Mouse (Mus musculus) embryonic stem cell, embryonic (primary cell): Measurements from ENCODE around the gene Dcst2.

Experiments
- CTCF ChIA-PET, 4 experiments: fragments of 300-600 bp in 2 of 4; fragments of 350-600 bp in 2 of 4; sonication (Branson Sonifier 250); formaldehyde crosslinking; loops; one replicate each; lab custom pipeline; 2022; ENCODE audit warnings: inconsistent platforms in 2 of 4; lab: Charles Lee
- POLR2A ChIA-PET, 4 experiments: fragments of 300-600 bp in 2 of 4; fragments of 350-600 bp in 2 of 4; sonication (Branson Sonifier 250); formaldehyde crosslinking; loops; one replicate each; lab custom pipeline; 2022; ENCODE audit warnings: antibody characterized with exemption in 4 of 4, inconsistent platforms in 1 of 4; lab: Charles Lee

Gene Dcst2

GRCm38 (mm10) chr3:89322514-89323165, 39.1 kb upstream of the Dcst2 start, which contains the start of gene Efna3:
Gene Efna3, minus strand, starts transcription at chr3:89322965.
- POLR2A ChIA-PET = interaction anchor here (0.5 to 3.9 kb wide), 48 partner anchors 8 to 782 kb away, joined by 3 to 48 read pairs (median 4); partner anchors contain the start of genes Efna4 (in 3 of the 4), Adam15 (in 2 of the 4), Cks1b (in 2 of the 4) and Shc1 (in 2 of the 4)
- CTCF ChIA-PET = interaction anchor here in 3 of 4 experiments (0.6 to 1.7 kb wide), 22 partner anchors 10 to 563 kb away, joined by 3 to 9 read pairs (median 3); partner anchors contain the start of genes Efna4 (in 2 of the 3) and Hcn3 (in 1 of the 3)

GRCm38 (mm10) chr3:89325882-89326281, 35.9 kb upstream of the Dcst2 start:
- POLR2A ChIA-PET = no interaction called here
- CTCF ChIA-PET = no interaction called here

- CTCF ChIA-PET = interaction anchor here in 3 of 4 experiments (0.6 to 3.2 kb wide), 14 partner anchors 10 to 650 kb away, joined by 3 to 21 read pairs (median 4); partner anchors contain the start of gene Il6ra (in 1 of the 3)
- POLR2A ChIA-PET = interaction anchor here in 3 of 4 experiments (0.6 to 3.2 kb wide), 22 partner anchors 7 to 965 kb away, joined by 3 to 57 read pairs (median 4); partner anchors contain the start of genes Adam15 (in 2 of the 3), Efna4 (in 2 of the 3), Flad1 (in 1 of the 3) and Gatad2b (in 1 of the 3)
Observed at GRCm38 (mm10) chr3:89327371-89327870, 34.4 kb upstream of the Dcst2 start.

- POLR2A ChIA-PET = interaction anchor here (0.5 to 3.2 kb wide), 41 partner anchors 8 to 153 kb away, joined by 3 to 57 read pairs (median 3); partner anchors contain the start of genes Adam15 (in 2 of the 4), Efna4 (in 2 of the 4), Cks1b (in 1 of the 4) and Pbxip1 (in 1 of the 4)
Observed at GRCm38 (mm10) chr3:89328623-89329022, 33.2 kb upstream of the Dcst2 start.

GRCm38 (mm10) chr3:89330346-89330745, 31.4 kb upstream of the Dcst2 start:
- ChIA-PET POLR2A (interaction anchor here in 3 of 4 experiments (0.5 to 2.2 kb wide), 5 partner anchors 9 to 191 kb away, joined by 4 to 11 read pairs (median 9); partner anchors contain the start of genes Adam15 (in 1 of the 3) and Efna3 (in 1 of the 3)), CTCF (interaction anchor here in 3 of 4 experiments (0.5 to 2.0 kb wide), 8 partner anchors 9 to 194 kb away, joined by 3 to 9 read pairs (median 6); partner anchors contain the start of gene Adam15 (in 1 of the 3))

More at GRCm38 (mm10) chr3:89328623-89329022, 33.2 kb upstream of the Dcst2 start:
- CTCF ChIA-PET = interaction anchor here (0.5 to 3.2 kb wide), 15 partner anchors 9 to 712 kb away, joined by 3 to 21 read pairs (median 4); partner anchors contain the start of gene Efna4 (in 1 of the 4)

GRCm38 (mm10) chr3:89330948-89331347, 30.8 kb upstream of the Dcst2 start:
- ChIA-PET CTCF (interaction anchor here in 3 of 4 experiments (0.5 to 2.0 kb wide), 8 partner anchors 8 to 194 kb away, joined by 3 to 9 read pairs (median 6); partner anchors contain the start of gene Adam15 (in 1 of the 3)), POLR2A (interaction anchor here in 3 of 4 experiments (0.6 to 1.7 kb wide), 11 partner anchors 8 to 180 kb away, joined by 3 to 9 read pairs (median 3); partner anchors contain the start of genes Efna3 (in 1 of the 3), Hcn3 (in 1 of the 3) and Pbxip1 (in 1 of the 3))

- ChIA-PET CTCF (interaction anchor here in 2 of 4 experiments (1.2 to 2.0 kb wide), 4 partner anchors 8 to 18 kb away, joined by 3 to 9 read pairs (median 5); partner anchors contain the start of gene Adam15 (in 1 of the 2)), POLR2A (interaction anchor here in 3 of 4 experiments (0.6 to 1.7 kb wide), 6 partner anchors 10 to 172 kb away, joined by 3 to 9 read pairs (median 5); partner anchors contain the start of genes Adam15 (in 1 of the 3), Efna3 (in 1 of the 3), Hcn3 (in 1 of the 3) and Pbxip1 (in 1 of the 3))
Observed at GRCm38 (mm10) chr3:89331561-89331960, 30.2 kb upstream of the Dcst2 start.

GRCm38 (mm10) chr3:89332013-89332412, 29.8 kb upstream of the Dcst2 start:
- CTCF ChIA-PET = interaction anchor here in 2 of 4 experiments (0.5 to 2.0 kb wide), 3 partner anchors 9 to 15 kb away, joined by 3 to 9 read pairs (median 3); no protein-coding TSS in a partner anchor
- POLR2A ChIA-PET = interaction anchor here in 2 of 4 experiments (0.6 to 1.3 kb wide), 3 partner anchors 10 to 355 kb away, joined by 3 to 6 read pairs (median 5); partner anchors contain the start of genes Adam15 (in 1 of the 2) and Efna3 (in 1 of the 2)

- CTCF ChIA-PET = interaction anchor here in 3 of 4 experiments (0.5 to 1.3 kb wide), 6 partner anchors 9 to 104 kb away, joined by 3 to 4 read pairs (median 3); no protein-coding TSS in a partner anchor
- POLR2A ChIA-PET = interaction anchor here (0.6 to 7.7 kb wide), 13 partner anchors 10 to 355 kb away, joined by 3 to 48 read pairs (median 3); partner anchors contain the start of genes Adam15 (in 3 of the 4), Efna3 (in 3 of the 4) and Pygo2 (in 1 of the 4)
Observed at GRCm38 (mm10) chr3:89332476-89332875, 29.3 kb upstream of the Dcst2 start.

GRCm38 (mm10) chr3:89333053-89333452, 28.7 kb upstream of the Dcst2 start:
- POLR2A ChIA-PET = interaction anchor here in 3 of 4 experiments (0.7 to 7.7 kb wide), 13 partner anchors 10 to 124 kb away, joined by 3 to 48 read pairs (median 3); partner anchors contain the start of genes Efna3 (in 3 of the 3), Adam15 (in 1 of the 3) and Pygo2 (in 1 of the 3)

GRCm38 (mm10) chr3:89336529-89336928, 25.2 kb upstream of the Dcst2 start:
- CTCF ChIA-PET = interaction anchor here (0.6 to 7.0 kb wide), 18 partner anchors 8 to 120 kb away, joined by 3 to 61 read pairs (median 4); partner anchors contain the start of gene Adam15 (in 1 of the 4)
- POLR2A ChIA-PET = interaction anchor here in 3 of 4 experiments (0.6 to 7.7 kb wide), 21 partner anchors 9 to 330 kb away, joined by 3 to 57 read pairs (median 5); partner anchors contain the start of genes Efna3 (in 2 of the 3), Adam15 (in 1 of the 3) and Flad1 (in 1 of the 3)

More at GRCm38 (mm10) chr3:89333053-89333452, 28.7 kb upstream of the Dcst2 start:
- CTCF ChIA-PET = interaction anchor here in 3 of 4 experiments (0.6 to 1.3 kb wide), 5 partner anchors 22 to 731 kb away, joined by 3 to 4 read pairs (median 3); no protein-coding TSS in a partner anchor

GRCm38 (mm10) chr3:89337062-89337720, 24.6 kb upstream of the Dcst2 start:
- CTCF ChIA-PET = interaction anchor here (0.6 to 7.0 kb wide), 27 partner anchors 8 to 349 kb away, joined by 3 to 61 read pairs (median 4); partner anchors contain the start of genes Efna3 (in 3 of the 4) and Adam15 (in 1 of the 4)

GRCm38 (mm10) chr3:89337721-89338578, 23.8 kb upstream of the Dcst2 start, which contains the start of gene Efna4:
Gene Efna4, minus strand, starts transcription at chr3:89338028.
- ChIA-PET POLR2A (interaction anchor here (0.7 to 7.7 kb wide), 27 partner anchors 10 to 160 kb away, joined by 3 to 57 read pairs (median 4); partner anchors contain the start of genes Adam15 (in 3 of the 4), Efna3 (in 3 of the 4), Cks1b (in 1 of the 4) and Flad1 (in 1 of the 4)), CTCF (interaction anchor here in 3 of 4 experiments (0.6 to 7.0 kb wide), 22 partner anchors 9 to 348 kb away, joined by 3 to 61 read pairs (median 4); partner anchors contain the start of genes Efna3 (in 2 of the 3) and Adam15 (in 1 of the 3))

More at GRCm38 (mm10) chr3:89337062-89337720, 24.6 kb upstream of the Dcst2 start:
- POLR2A ChIA-PET = interaction anchor here (0.7 to 7.7 kb wide), 31 partner anchors 9 to 160 kb away, joined by 3 to 57 read pairs (median 5); partner anchors contain the start of genes Adam15 (in 3 of the 4), Efna3 (in 3 of the 4), Cks1b (in 1 of the 4) and Flad1 (in 1 of the 4)

GRCm38 (mm10) chr3:89339416-89339815, 22.4 kb upstream of the Dcst2 start:
- POLR2A ChIA-PET = interaction anchor here in 3 of 4 experiments (0.6 to 7.7 kb wide), 19 partner anchors 9 to 1309 kb away, joined by 3 to 57 read pairs (median 3); partner anchors contain the start of genes Adam15 (in 3 of the 3) and Efna3 (in 2 of the 3)
- CTCF ChIA-PET = interaction anchor here in 3 of 4 experiments (0.5 to 7.0 kb wide), 40 partner anchors 9 to 725 kb away, joined by 3 to 61 read pairs (median 4); partner anchors contain the start of genes Adam15 (in 3 of the 3), Efna3 (in 2 of the 3), Hcn3 (in 1 of the 3) and Pmvk (in 1 of the 3)
